ENCODE assay signal across 8 mouse cellular contexts in genomic region chr9:62782976-62783781, GRCm38 (mm10). TPM values are rescaled to one million over a fixed set of nuclear protein-coding genes. Genes with fewer than 3 reads are reported as not detected.
DNase-seq lines count a peak whose midpoint lies in the region; ATAC-seq and TF ChIP-seq lines count a peak whose summit lies in the region.

No protein-coding gene starts in this region.

- DNase-seq in cerebellum, adult 11-12 months, result no peak
- peak; percentile 48 for DNase-seq in embryo, embryonic 10 days (ENCODE audit: low spot score)
- DNase-seq in retina, adult 2 months (ENCODE audit: low read depth, low spot score), result peak; percentile 32

- WGBS in hindbrain, embryonic 15.5 days, result 36% methylated on average over 14 of the region's 16 CpGs
- 38% methylated on average over 16 of the region's 16 CpGs for WGBS in limb, embryonic 15.5 days

- no peaks in the 10 kb centered on the region for H3K27me3 ChIP-seq in E14TG2a.4 (ENCODE audit: insufficient read depth, low read length)
- H3K27me3 ChIP-seq in hindbrain, embryonic 15.5 days, result no peaks in the 10 kb centered on the region
- H3K27me3 ChIP-seq in limb, embryonic 15.5 days, result no peaks in the 10 kb centered on the region

- no peaks in the 10 kb centered on the region for H3K9me3 ChIP-seq in E14TG2a.4 (ENCODE audit: low read length)
- no peaks in the 10 kb centered on the region for H3K9me3 ChIP-seq in hindbrain, embryonic 15.5 days
- no peaks in the 10 kb centered on the region for H3K9me3 ChIP-seq in limb, embryonic 15.5 days

- peak overlapping the region; percentile 42 for H3K4me2 ChIP-seq in hindbrain, embryonic 15.5 days
- no peak overlapping the region for H3K4me2 ChIP-seq in limb, embryonic 15.5 days

- ATAC-seq in cerebellum, adult (ENCODE audit: insufficient number of reproducible peaks, low FRiP score, low TSS enrichment), result 0 out of 2 replicates have a peak, but pooled peaks have one; percentile 36
- ATAC-seq in hindbrain, embryonic 15.5 days (ENCODE audit: low FRiP score, low read depth), result peak; percentile 86
- no peak for ATAC-seq in limb, embryonic 15.5 days (ENCODE audit: insufficient number of reproducible peaks, low FRiP score, low TSS enrichment, low read depth)
- ATAC-seq in megakaryocyte, adult 5-6 weeks (ENCODE audit: poor library complexity, severe bottlenecking), result no peak

- peak; percentile 73 for TF ChIP-seq CTCF in E14TG2a.4 (conservative IDR thresholded peaks at IDR 0.05; ENCODE audit: low read length)

- peaks cover 9% of the 10 kb centered on the region; the same call in 1 of the 2 replicates for H3K36me3 ChIP-seq in E14TG2a.4 (ENCODE audit: insufficient read depth, low read length)
- no peaks in the 10 kb centered on the region for H3K36me3 ChIP-seq in hindbrain, embryonic 15.5 days
- H3K36me3 ChIP-seq in limb, embryonic 15.5 days, result no peaks in the 10 kb centered on the region

- peaks cover 43% of the 10 kb centered on the region for H3K4me1 ChIP-seq in E14TG2a.4 (replicated peaks; ENCODE audit: low read depth, low read length)
- peaks cover 31% of the 10 kb centered on the region for H3K4me1 ChIP-seq in hindbrain, embryonic 15.5 days (replicated peaks)
- peaks cover 27% of the 10 kb centered on the region; the same call in 1 of the 2 replicates for H3K4me1 ChIP-seq in limb, embryonic 15.5 days

- H3K4me3 ChIP-seq in E14TG2a.4 (replicated peaks; ENCODE audit: low read length), result no peak overlapping the region
- H3K4me3 ChIP-seq in hindbrain, embryonic 15.5 days, result no peak overlapping the region
- H3K4me3 ChIP-seq in limb, embryonic 15.5 days, result no peak overlapping the region

- peak overlapping the region; percentile 82 for H3K27ac ChIP-seq in hindbrain, embryonic 15.5 days (replicated peaks)
- H3K27ac ChIP-seq in limb, embryonic 15.5 days, result 0 out of 2 replicates have a peak overlapping the region, but pooled peaks have one; percentile 19

- H3K9ac ChIP-seq in hindbrain, embryonic 15.5 days, result peak overlapping the region; percentile 29; the same call in 1 of the 2 replicates
- no peak overlapping the region for H3K9ac ChIP-seq in limb, embryonic 15.5 days

RNA-seq across cellular contexts. Expression of gene Fem1b, which starts 28.6 kb away (rescaled TPM):
- polyA plus RNA-seq in hindbrain, embryonic 15.5 days (2015; fragmentation: Nextera tagmentation; extraction: Ambion mirVana), result 53.0 and 53.5 TPM in 2 replicates
- 15.1 and 18.2 TPM in 2 replicates for polyA plus RNA-seq in limb, embryonic 15.5 days (2015; fragmentation: Nextera tagmentation; extraction: Ambion mirVana)
- total RNA-seq in megakaryocyte, adult 5-6 weeks (2015), result 14.9 and 15.2 TPM in 2 replicates
- 29.3 and 31.6 TPM in 2 replicates for total RNA-seq in megakaryocyte, adult 5-6 weeks (2017)

RNA-seq across cellular contexts. Expression of gene Cln6, which starts 55.4 kb away (rescaled TPM):
- polyA plus RNA-seq in hindbrain, embryonic 15.5 days (2015; fragmentation: Nextera tagmentation; extraction: Ambion mirVana), result 6.2 and 7.0 TPM in 2 replicates
- 24.6 and 24.8 TPM in 2 replicates for polyA plus RNA-seq in limb, embryonic 15.5 days (2015; fragmentation: Nextera tagmentation; extraction: Ambion mirVana)
- 38.1 and 51.5 TPM in 2 replicates for total RNA-seq in megakaryocyte, adult 5-6 weeks (2015)
- total RNA-seq in megakaryocyte, adult 5-6 weeks (2017), result 24.7 and 27.3 TPM in 2 replicates

Comparison
In these comparisons a context has a peak if more than half of its experiments do, and no peak if none do; other contexts are left out.
1. ATAC-seq: peak in cerebellum, adult (single experiment) and hindbrain, embryonic 15.5 days (single experiment); none in limb, embryonic 15.5 days (single experiment) and megakaryocyte, adult 5-6 weeks (single experiment).